Mouse (Mus musculus): ENCODE measurements at regions not wholly inside any gene's neighbourhood (a gene's known extent, or its start where the extent isn't known, plus 50 kb on each side); places are given as distances from the start of the nearest gene placed in this dataset.

- TF ChIP-seq TAL1 (IDR thresholded peaks at IDR 0.05; ENCODE audit: low read length) (no peak), GATA1 (IDR thresholded peaks at IDR 0.05; ENCODE audit: low read length) (no peak)
Observed at GRCm38 (mm10) chr16:21367449-21367848, 55.5 kb upstream of the Vps8 start.
